Mouse (Mus musculus): ENCODE data around the gene Pcdh15.

The Pcdh15 gene

GRCm38 (mm10) chr10:73812311-73812710 lies 713.2 kb downstream of the Pcdh15 start:
- DNase-seq (ENCODE audit: low spot score in 2 of 2): no peak

DNA sequence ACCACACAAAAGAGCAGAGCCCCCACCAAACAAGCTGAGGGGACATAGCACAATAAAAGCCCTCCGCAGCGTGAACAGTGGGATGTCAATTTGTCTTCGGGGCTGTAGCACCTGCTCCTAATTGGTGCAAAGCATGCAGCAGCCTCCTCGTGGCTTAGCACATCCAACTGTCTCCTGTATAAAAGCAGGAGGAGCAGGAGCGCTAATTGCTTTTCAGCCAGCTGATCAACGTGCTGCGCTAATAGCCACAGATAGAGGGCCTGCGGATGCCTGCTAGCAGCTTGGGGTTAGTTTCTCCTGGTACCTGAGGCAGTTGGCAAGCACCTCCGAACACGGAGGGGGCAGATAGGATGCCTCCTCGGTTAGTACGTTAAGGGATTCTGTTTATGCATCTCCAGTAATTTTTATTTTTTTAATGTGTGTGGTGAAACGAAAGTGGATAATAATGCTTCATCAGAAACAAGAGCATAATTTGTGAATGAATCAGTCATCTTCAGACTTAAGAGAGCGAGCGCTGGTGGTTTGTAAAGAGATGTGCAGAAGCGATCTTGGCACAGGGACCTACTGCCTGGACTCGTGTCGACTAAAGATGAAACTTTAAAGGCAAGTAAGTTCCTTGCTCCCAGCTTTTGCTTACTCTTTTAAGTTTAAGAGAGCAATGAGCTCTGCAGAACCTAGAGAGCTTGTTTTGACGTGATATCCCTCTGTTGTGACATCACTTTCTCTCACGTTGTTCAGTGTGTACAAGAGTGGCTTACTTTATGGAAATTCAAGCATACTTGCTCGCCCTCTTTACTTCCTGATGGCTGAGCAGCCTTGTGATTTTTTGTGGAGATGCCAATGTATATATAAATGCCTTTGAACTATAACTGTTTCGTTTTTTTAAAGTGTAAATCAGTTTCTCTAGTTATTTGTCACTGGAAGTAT lies 722.8 kb downstream of the Pcdh15 start:
- DNase-seq (ENCODE audit: low spot score in 2 of 2): no peak

- no peak for DNase-seq (ENCODE audit: low spot score in 2 of 2)
Measured at GRCm38 (mm10) chr10:73823214-73823613, 724.1 kb downstream of the Pcdh15 start.

GRCm38 (mm10) chr10:73826354-73826753 lies 727.2 kb downstream of the Pcdh15 start:
- no peak for DNase-seq (ENCODE audit: low spot score in 2 of 2)

DNA sequence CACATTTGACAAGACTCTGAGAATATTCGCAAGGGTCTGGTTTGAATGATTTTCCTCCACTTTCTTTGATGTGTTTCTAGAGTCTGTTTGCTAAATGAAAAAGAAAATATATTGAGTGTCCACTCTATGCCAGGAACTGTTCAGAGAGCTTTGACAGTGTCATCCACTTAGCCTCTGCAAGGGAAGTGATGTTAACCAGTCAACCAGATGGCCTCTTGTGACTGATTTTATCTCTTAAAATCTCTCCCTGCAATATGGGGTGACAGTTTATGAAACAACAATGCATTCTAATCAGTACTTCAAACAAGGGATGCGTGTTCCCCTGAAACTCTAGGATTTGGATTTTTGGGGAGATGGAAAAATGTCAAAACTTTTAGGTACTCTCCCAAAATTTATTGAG lies 729.6 kb downstream of the Pcdh15 start:
- DNase-seq (ENCODE audit: low spot score in 2 of 2): no peak

- no peak for DNase-seq (ENCODE audit: low spot score in 2 of 2)
Measured at GRCm38 (mm10) chr10:73844998-73845397, 745.9 kb downstream of the Pcdh15 start.

- no peak for DNase-seq (ENCODE audit: low spot score in 2 of 2)
Measured at GRCm38 (mm10) chr10:73862181-73862580, 763.0 kb downstream of the Pcdh15 start.

DNA sequence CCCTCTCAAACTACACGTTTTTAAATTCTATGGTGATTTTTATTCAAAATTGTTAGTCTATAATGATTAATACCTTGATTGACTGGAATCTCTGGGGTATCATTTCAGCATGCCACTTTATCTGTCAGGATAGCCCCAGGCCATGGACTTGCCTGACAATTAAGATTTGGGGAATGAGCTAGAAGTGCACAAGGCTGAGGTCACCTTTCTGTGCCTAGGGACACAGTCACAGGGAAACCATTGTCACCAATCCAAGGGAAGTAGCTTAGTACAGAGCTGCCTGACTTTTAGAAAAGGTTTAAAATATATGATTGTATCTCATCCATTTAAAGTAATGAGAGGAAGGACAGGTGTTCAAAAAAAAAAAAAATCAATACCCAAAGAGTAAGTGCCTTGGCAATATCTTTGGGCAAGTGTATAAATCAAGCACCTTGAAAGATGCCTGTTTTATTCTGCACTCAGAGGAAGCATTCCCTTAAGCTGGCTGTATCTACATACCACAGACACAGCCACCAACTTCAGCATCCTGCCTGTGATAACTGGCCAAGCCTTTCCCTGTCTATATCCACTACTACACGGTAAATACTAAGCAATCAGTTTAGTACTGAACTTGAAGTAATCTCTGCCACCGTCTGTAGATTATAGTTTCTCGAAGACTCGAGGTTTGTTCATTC lies 779.0 kb downstream of the Pcdh15 start:
- no peak for DNase-seq (ENCODE audit: low spot score in 2 of 2)

DNA sequence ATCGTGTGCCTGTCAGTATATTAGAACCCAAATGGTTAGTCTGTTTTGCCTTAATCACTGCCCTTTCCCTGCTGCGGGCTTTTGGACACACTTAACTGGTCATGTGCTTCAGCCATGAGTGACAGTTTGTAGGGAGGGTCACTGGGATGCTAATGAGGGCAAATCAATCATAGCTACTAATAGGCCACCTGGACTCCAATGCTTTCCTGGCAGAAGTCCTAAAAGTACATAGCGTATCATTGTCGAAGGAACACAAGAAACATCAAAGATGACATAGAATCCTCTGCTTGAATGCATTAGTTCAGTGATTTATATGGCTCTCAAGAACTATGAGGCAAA lies 779.6 kb downstream of the Pcdh15 start:
- no peak for DNase-seq (ENCODE audit: low spot score in 2 of 2)

GRCm38 (mm10) chr10:73887771-73888170 lies 788.6 kb downstream of the Pcdh15 start:
- DNase-seq (ENCODE audit: low spot score in 2 of 2): no peak

GRCm38 (mm10) chr10:73892251-73892650 lies 793.1 kb downstream of the Pcdh15 start:
- DNase-seq (ENCODE audit: low spot score in 2 of 2): no peak

- DNase-seq (ENCODE audit: low spot score in 2 of 2): no peak
Measured at GRCm38 (mm10) chr10:73896086-73896607, 797.0 kb downstream of the Pcdh15 start.

- DNase-seq (ENCODE audit: low spot score in 2 of 2): no peak
Measured at GRCm38 (mm10) chr10:73899165-73899564, 800.0 kb downstream of the Pcdh15 start.

DNA sequence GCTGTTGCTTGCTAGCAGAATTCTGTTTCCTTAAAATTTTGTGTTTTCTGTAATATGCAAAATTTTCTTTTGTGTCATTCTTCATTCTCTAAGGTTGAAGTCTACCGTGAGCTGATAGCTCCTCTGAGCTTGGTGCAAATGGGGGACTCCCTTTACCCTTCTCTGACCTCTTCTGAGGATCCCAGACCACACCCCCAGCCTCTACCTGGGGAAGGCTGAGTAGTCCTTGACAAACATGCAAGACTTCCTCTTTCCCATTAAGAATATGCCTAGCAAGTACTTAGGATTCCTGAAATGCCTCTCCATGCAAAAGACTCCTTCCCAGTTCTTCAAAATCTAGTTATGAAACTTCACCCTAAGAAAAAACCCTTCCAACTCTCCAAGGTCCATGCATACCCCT lies 808.5 kb downstream of the Pcdh15 start:
- DNase-seq (ENCODE audit: low spot score in 2 of 2): no peak

GRCm38 (mm10) chr10:73908568-73908967 lies 809.4 kb downstream of the Pcdh15 start:
- DNase-seq (ENCODE audit: low spot score in 2 of 2): no peak

GRCm38 (mm10) chr10:73915170-73915569 lies 816.0 kb downstream of the Pcdh15 start:
- DNase-seq (ENCODE audit: low spot score in 2 of 2): no peak

GRCm38 (mm10) chr10:73921579-73921978 lies 822.4 kb downstream of the Pcdh15 start:
- no peak for DNase-seq (ENCODE audit: low spot score in 2 of 2)

GRCm38 (mm10) chr10:73928672-73929071 lies 829.5 kb downstream of the Pcdh15 start:
- DNase-seq (ENCODE audit: low spot score in 2 of 2): no peak

DNA sequence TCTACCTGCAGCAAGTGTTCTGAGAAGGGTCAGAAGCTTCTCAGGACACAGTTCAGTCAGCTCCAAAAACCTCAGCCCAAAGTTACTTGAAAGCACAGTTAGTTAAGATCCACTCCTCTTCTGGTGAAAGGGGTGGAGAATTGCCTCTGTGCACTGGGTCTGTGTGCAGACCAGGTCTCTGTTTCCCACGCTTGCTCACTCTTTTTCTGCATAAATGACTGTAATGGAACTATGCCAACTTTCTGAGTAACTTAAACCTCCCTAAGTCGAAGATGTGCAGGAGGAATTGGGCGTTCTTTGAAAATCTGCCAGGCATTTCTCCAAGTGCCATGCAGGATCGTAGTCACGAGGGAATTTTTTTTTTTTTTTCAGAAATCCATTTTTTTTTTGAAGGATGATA lies 830.6 kb downstream of the Pcdh15 start:
- no peak for DNase-seq (ENCODE audit: low spot score in 2 of 2)

- DNase-seq (ENCODE audit: low spot score in 2 of 2): no peak
Measured at GRCm38 (mm10) chr10:73931185-73931584, 832.0 kb downstream of the Pcdh15 start.

DNA sequence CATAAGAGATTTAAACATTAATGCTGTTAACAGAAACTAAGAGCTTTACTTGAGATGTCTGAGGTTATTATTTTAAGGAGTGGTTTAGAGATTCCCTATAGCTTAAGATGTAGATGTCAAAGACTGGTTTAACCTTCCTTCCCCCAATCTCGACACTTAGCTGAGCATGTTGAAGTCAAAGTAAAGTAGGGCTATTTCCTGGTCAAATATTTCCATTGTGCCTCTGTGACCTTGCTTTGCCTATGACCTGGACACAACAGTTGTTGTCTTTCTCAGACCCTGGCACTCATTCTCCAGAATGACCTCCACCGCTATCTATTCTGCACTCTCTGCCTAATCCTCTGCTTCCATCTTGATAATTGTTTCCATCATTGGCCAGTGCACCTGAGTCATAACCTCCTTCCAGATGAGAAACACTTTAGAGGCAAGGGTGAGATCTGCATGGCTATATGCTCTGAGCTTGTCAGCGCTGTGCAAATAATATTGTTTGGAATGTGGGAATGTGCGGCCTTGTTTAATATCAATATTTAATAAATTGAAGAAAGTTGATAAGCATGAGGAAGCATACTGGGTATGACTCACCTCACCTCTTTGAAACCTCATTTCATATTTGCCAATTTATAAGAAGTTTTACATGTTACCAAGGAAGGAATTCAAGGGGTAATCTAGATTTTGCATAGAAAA lies 833.0 kb downstream of the Pcdh15 start:
- no peak for DNase-seq (ENCODE audit: low spot score in 2 of 2)

GRCm38 (mm10) chr10:73936121-73936520 lies 837.0 kb downstream of the Pcdh15 start:
- DNase-seq (ENCODE audit: low spot score in 2 of 2): no peak
